Mouse (Mus musculus) retina, adult 2 months (tissue): ENCODE measurements around the gene Iqcf3.

Experiments
- DNase-seq: peaks from one replicate; pipeline ENCODE4 v3.0.0-alpha.2; 2012; ENCODE audit warnings: low read depth, low spot score

Gene Iqcf3

DNA sequence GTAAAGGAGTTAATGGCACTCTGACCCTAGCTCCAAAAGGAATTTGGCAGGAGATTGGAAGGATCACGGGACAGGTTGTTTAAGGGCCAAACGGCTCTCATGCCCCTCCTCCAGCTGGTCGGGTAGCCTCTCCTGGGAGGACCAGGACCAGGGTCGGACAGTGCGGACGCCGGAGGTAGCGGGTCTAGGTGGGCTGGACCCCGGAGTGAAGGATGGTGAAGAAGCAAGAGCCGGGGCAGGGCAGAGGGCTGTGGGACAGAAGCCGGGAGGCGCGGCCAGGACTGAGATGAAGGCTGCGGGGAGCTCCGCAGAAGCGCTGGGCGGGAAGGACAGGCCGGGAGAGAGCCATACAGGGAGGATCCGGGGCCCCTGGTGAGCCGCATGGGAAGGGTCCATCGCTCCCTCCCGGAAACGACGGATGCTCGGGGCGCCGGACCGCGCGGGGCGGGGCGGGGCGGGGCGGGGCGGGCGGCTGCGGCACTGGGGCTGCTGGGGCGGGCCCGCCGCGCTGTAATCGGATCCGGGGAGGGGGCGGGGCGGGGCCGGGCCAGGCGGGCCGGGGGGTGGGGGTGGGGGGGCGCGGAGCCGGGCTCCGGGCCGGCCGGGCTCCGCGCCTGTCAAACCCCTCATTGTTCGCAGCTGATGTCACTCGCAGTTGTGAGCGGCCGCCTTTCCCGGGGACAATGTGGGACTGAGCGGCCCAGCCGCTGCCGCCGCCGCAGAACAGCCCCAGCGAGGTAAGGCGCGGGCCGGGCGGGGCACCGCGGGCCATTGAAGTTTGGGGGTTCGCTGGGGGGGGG is 108.0 kb downstream of the Iqcf3 start, which contains the start of gene Pcbp4:
Pcbp4 (plus strand) TSS at position 21 of the 800 bp plus-strand sequence.
- no peak for DNase-seq
